Mouse (Mus musculus) kidney, adult 2 months (tissue): ENCODE data around the gene Gm20431.

Experiments used
- CTCF ChIP-seq: fragments of 200-500 bp; conservative IDR thresholded peaks from 2 replicates; pipeline ENCODE4 v1.5.1; 2011; ENCODE audit warnings: low read depth, mild to moderate bottlenecking, control low read depth, low read length, moderate library complexity, mixed read lengths; ENCODE audit not compliant: insufficient read depth, insufficient read length
- POLR2A ChIP-seq: fragments of 200-500 bp; IDR thresholded peaks from one replicate; pipeline ENCODE4 v1.6.1; 2011; ENCODE audit warnings: low read depth, low read length, control low read depth

GRCm38 (mm10) chr2:167640279-167640678 lies 21.0 kb downstream of the Gm20431 start:
- TF ChIP-seq POLR2A, result no peak
- TF ChIP-seq CTCF, result peak; percentile 63
